Mouse (Mus musculus): Measurements from ENCODE around the gene Napsa.

The Napsa gene

GRCm38 (mm10) chr7:44633407-44633806 is 61.2 kb downstream of the Napsa start:
- DNase-seq, result peak; percentile 11
